Mouse (Mus musculus) liver, embryonic 14.5 days (tissue): ENCODE data around the gene Pgm3. TPM values are rescaled to one million over a fixed set of nuclear protein-coding genes. Genes with fewer than 3 reads are reported as not detected.

Experiments used
- ATAC-seq: fragments of 200-750 bp; cut with Nextera tagmentation; 2 replicates; pipeline ENCODE4 v1.8.0; 2017; ENCODE audit warnings: moderate number of reproducible peaks, mild to moderate bottlenecking, moderate library complexity; ENCODE audit not compliant: insufficient read depth
- DNase-seq, 3 experiments: peaks; one replicate each; pipeline ENCODE4 v3.0.0-alpha.2; 2012 to 2013; ENCODE audit warnings: low read depth in 3 of 3, low spot score in 3 of 3
- H3K27ac ChIP-seq: fragments of 300-500 bp; sonication (generic); 2 replicates; pipeline ENCODE4 v1.5.1; 2014; ENCODE audit warnings: moderate library complexity, mild to moderate bottlenecking, control low read depth, inconsistent platforms
- H3K27me3 ChIP-seq: fragments of 300-500 bp; sonication (generic); 2 replicates; pipeline ENCODE4 v1.6.1; 2014; ENCODE audit warnings: mild to moderate bottlenecking, low read length, moderate library complexity; ENCODE audit not compliant: control insufficient read depth, insufficient read depth
- H3K36me3 ChIP-seq: fragments of 300-500 bp; sonication (generic); replicated peaks from 2 replicates; pipeline ENCODE4 v1.6.1; 2014; ENCODE audit warnings: low read depth; ENCODE audit not compliant: control insufficient read depth, insufficient read depth
- H3K4me1 ChIP-seq, 2 experiments: fragments of 200-500 bp in 1 of 2; fragments of 300-500 bp in 1 of 2; sonication (generic) in 1 of 2; replicated peaks; 2 replicates each; pipeline ENCODE4 v1.6.1; 2012 to 2014; ENCODE audit warnings: antibody characterized with exemption in 1 of 2, inconsistent platforms in 1 of 2, low read length in 1 of 2; ENCODE audit not compliant: control insufficient read depth in 2 of 2, insufficient read depth in 2 of 2
- H3K4me2 ChIP-seq: fragments of 300-500 bp; sonication (generic); 2 replicates; pipeline ENCODE4 v1.6.1; 2014; ENCODE audit warnings: low read depth, mild to moderate bottlenecking, control low read depth, moderate library complexity
- H3K4me3 ChIP-seq, 2 experiments: fragments of 200-500 bp in 1 of 2; fragments of 300-500 bp in 1 of 2; sonication (generic) in 1 of 2; 2 replicates each; pipeline ENCODE4 v1.5.1; 2012 to 2014; ENCODE audit warnings: low read depth in 2 of 2, low read length in 2 of 2, mild to moderate bottlenecking in 2 of 2, control low read depth in 1 of 2, inconsistent platforms in 1 of 2, moderate library complexity in 1 of 2; ENCODE audit not compliant: insufficient read depth in 1 of 2
- H3K9ac ChIP-seq: fragments of 300-500 bp; sonication (generic); replicated peaks from 2 replicates; pipeline ENCODE4 v1.6.1; 2014; ENCODE audit warnings: mild to moderate bottlenecking, control low read depth, moderate library complexity
- H3K9me3 ChIP-seq: fragments of 300-500 bp; sonication (generic); 2 replicates; pipeline ENCODE4 v1.6.1; 2016; ENCODE audit warnings: low read length, mixed read lengths; ENCODE audit not compliant: control insufficient read depth
- CTCF ChIP-seq: IDR thresholded peaks from 2 replicates; pipeline ENCODE4 v1.5.1; 2016; ENCODE audit warnings: antibody characterized with exemption, low read depth, control low read depth
- EP300 ChIP-seq: IDR thresholded peaks from 2 replicates; pipeline ENCODE4 v1.6.1; 2016; ENCODE audit warnings: antibody characterized with exemption, low read depth
- WGBS: fragments of 180-500 bp; shearing (Covaris S2); extraction: QIAGEN DNeasy Blood & Tissue Kit; methylation state at CpG from one replicate; pipeline ENCODE4 v1.1.7; 2014; ENCODE audit not compliant: insufficient replicate concordance; 5-methylcytosine and 5-hydroxymethylcytosine counted together
- polyA plus RNA-seq, 2 experiments: library from polyadenylated mRNA; depleted of rRNA in 1 of 2; stranded (reverse) in 1 of 2; unstranded in 1 of 2; fragments of >200 nt; fragmentation: Nextera tagmentation in 1 of 2; extraction: Ambion mirVana in 1 of 2; gene quantifications; 2 replicates each; pipeline versions ENCODE4 v1.2.1 to v1.2.3; 2012 to 2014

Gene Pgm3
- polyA plus RNA-seq, 2 experiments = 7.0 to 16.1 TPM

- Histone ChIP-seq H3K27me3 (no peaks in the 10 kb centered on the region), H3K4me2 (no peak overlapping the region), H3K9ac (no peak overlapping the region), H3K27ac (no peak overlapping the region), H3K9me3 (no peaks in the 10 kb centered on the region), H3K4me3 (no peak overlapping the region), H3K4me1 (no peaks in the 10 kb centered on the region), H3K36me3 (peaks cover 5% of the 10 kb centered on the region)
- DNase-seq (no peak), ATAC-seq (no peak)
- 36% methylated on average over 1 of the region's 1 CpGs for WGBS
- TF ChIP-seq CTCF (no peak), EP300 (no peak)
Observed at GRCm38 (mm10) chr9:86544559-86544958, 27.1 kb downstream of the Pgm3 start.

DNA sequence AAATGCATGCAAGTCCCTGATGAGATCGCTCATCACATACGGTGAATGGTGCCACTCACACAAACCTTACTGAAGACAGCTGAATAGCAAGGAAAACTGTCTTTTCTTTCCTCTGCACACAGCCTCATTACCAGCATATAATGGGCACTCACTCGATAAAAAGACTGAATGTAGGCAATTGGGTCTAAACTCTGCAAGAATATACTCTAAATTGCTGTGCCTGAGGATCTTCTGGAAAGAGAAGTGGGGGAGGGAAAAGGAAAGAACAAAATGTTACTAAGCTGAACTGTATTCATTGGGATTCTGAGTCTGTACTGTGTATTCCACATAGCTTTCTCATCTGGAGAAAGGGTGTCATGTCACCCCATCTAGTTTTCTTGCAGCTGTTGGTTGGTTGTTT lies 28.2 kb downstream of the Pgm3 start:
- no peak overlapping the region for H3K27ac ChIP-seq
- no peaks in the 10 kb centered on the region for H3K27me3 ChIP-seq
- no peaks in the 10 kb centered on the region for H3K9me3 ChIP-seq
- no peak overlapping the region for H3K4me2 ChIP-seq
- TF ChIP-seq EP300 = no peak
- TF ChIP-seq CTCF = no peak
- H3K4me3 ChIP-seq = no peak overlapping the region
- DNase-seq (no peak), ATAC-seq (no peak)
- H3K4me1 ChIP-seq = no peaks in the 10 kb centered on the region
- no peak overlapping the region for H3K9ac ChIP-seq
- H3K36me3 ChIP-seq = peaks cover 2% of the 10 kb centered on the region
- WGBS = 73% methylated on average over 3 of the region's 3 CpGs

DNA sequence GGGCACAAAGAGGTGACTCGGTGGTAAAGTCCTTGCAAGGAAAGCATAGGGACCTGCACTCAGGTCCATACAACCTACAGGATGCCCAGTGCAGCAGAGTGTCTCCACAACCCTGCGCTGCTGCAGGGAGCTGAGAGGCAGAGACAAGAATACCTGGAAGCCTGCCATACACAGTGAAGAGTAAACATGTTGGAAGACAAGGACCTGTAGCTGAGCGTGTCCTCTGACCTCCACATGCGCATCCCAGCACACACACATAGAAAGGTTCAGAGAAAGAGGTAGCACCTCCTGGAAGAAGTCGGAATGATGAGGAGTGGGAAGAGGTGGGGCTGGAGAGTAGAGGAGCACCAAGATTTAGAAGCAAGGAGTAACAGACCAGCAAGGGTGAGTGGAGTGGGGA lies 37.6 kb downstream of the Pgm3 start:
- ATAC-seq = no peak
- no peak overlapping the region for H3K4me2 ChIP-seq
- WGBS = 70% methylated on average over 5 of the region's 5 CpGs
- no peaks in the 10 kb centered on the region; the same call in 1 of the 2 replicates for H3K36me3 ChIP-seq
- no peaks in the 10 kb centered on the region for H3K4me1 ChIP-seq
- H3K27ac ChIP-seq = no peak overlapping the region
- H3K4me3 ChIP-seq = no peak overlapping the region
- TF ChIP-seq CTCF (no peak), EP300 (no peak)
- no peak for DNase-seq
- no peak overlapping the region for H3K9ac ChIP-seq
- no peaks in the 10 kb centered on the region for H3K9me3 ChIP-seq
- no peaks in the 10 kb centered on the region for H3K27me3 ChIP-seq

DNA sequence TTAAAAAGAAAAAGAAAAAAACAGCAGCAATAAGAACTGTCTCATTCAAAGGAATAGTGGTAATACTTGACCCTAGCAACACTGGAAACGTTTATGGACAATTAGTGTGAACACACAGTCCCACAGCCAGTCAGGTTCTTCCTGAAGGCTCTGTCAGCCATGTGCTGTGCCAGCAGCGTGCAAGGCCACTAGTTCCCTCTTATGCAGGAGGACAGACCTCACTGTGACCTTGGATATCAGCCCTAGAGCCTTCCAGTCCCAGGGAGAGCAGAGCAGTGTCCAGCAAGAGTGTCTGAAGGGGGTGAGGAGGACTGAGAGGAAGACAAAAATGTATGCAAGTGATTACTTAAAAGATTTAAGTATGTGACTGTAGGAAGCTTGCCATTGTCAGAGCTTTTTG lies 46.0 kb downstream of the Pgm3 start:
- no peaks in the 10 kb centered on the region for H3K27me3 ChIP-seq
- DNase-seq = no peak
- H3K27ac ChIP-seq = no peak overlapping the region
- WGBS = 42% methylated on average over 2 of the region's 2 CpGs
- no peak overlapping the region for H3K4me2 ChIP-seq
- no peak for ATAC-seq
- H3K9ac ChIP-seq = no peak overlapping the region
- no peak overlapping the region for H3K4me3 ChIP-seq
- peaks cover 3% of the 10 kb centered on the region; the same call in 1 of the 2 replicates for H3K36me3 ChIP-seq
- no peaks in the 10 kb centered on the region for H3K9me3 ChIP-seq
- TF ChIP-seq CTCF (no peak), EP300 (no peak)
- no peaks in the 10 kb centered on the region for H3K4me1 ChIP-seq

DNA sequence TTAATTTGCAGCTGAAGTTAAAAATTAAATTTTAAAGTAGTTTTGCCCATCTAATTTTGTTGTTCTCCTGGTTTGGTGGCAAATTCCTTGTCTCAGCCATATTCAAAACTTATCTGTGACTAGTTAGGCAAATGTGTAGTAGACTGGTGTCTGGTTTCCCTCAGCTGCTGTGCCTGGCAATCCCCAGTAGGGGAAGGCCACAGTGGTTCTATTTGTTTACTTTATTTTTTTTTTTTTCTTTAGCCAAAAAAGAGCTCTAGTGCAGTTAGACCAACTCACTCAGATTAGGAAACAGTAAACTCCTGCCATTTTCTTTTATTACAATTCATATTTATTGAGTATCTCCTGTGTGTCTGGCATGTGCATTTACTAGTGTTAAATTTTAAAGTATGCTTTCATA lies 49.3 kb downstream of the Pgm3 start:
- Histone ChIP-seq H3K4me1 (no peaks in the 10 kb centered on the region), H3K27ac (no peak overlapping the region), H3K4me3 (no peak overlapping the region), H3K9ac (no peak overlapping the region), H3K9me3 (no peaks in the 10 kb centered on the region), H3K27me3 (no peaks in the 10 kb centered on the region), H3K4me2 (no peak overlapping the region), H3K36me3 (peaks cover 3% of the 10 kb centered on the region; the same call in 1 of the 2 replicates)
- DNase-seq (no peak), ATAC-seq (no peak)
- TF ChIP-seq CTCF = no peak
- TF ChIP-seq EP300 = no peak
